Mouse (Mus musculus) inflammation-experienced regulatory T-cells, adult 16 weeks (primary cell): Measurements from ENCODE around the gene Lin54. TPM values are rescaled to one million over a fixed set of nuclear protein-coding genes. Genes with fewer than 3 reads are reported as not detected.

Experiments
- polyA plus RNA-seq: library from polyadenylated mRNA; unstranded; fragments of 100-300 nt; shearing (Covaris generic); gene quantifications from one replicate; pipeline ENCODE4 v1.2.1, GENCODE M21; 2017

Gene Lin54
- 14.1 TPM for polyA plus RNA-seq

GRCm38 (mm10) chr5:100500458-100500961 is at the start of gene Lin54:
Gene Lin54 (minus strand): TSS chr5:100500639.

GRCm38 (mm10) chr5:100518049-100519026 is 17.9 kb upstream of the Lin54 start, which contains the start of gene Cops4:
Gene Cops4 (plus strand): TSS chr5:100518309.

GRCm38 (mm10) chr5:100415761-100416590 is 84.5 kb downstream of the Lin54 start, which contains the start of gene Sec31a:
Gene Sec31a (minus strand): TSS chr5:100416234.

Other genes with a start within 250 kb of the Lin54 start
- gene Sec31a, start 84.4 kb downstream of the Lin54 start, polyA plus RNA-seq: 113 TPM
- 131 TPM for gene Cops4, start 17.7 kb upstream of the Lin54 start, polyA plus RNA-seq
- 9.3 TPM for gene Plac8, start 71.6 kb upstream of the Lin54 start, polyA plus RNA-seq
- gene Coq2, start 174.5 kb upstream of the Lin54 start, polyA plus RNA-seq: 8.7 TPM
- 2.7 TPM for gene Hpse, start 219.1 kb upstream of the Lin54 start, polyA plus RNA-seq